Mouse (Mus musculus) forebrain, embryonic 16.5 days (tissue): Measurements from ENCODE around the gene Sorl1. TPM values are rescaled to one million over a fixed set of nuclear protein-coding genes. Genes with fewer than 3 reads are reported as not detected.

Experiments
- ATAC-seq: fragments of 200-750 bp; cut with Nextera tagmentation; 2 replicates; pipeline ENCODE4 v1.8.0; 2017; ENCODE audit warnings: mild to moderate bottlenecking, moderate library complexity
- H3K27ac ChIP-seq: fragments of 300-500 bp; sonication (generic); 2 replicates; pipeline ENCODE4 v1.5.1; 2014; ENCODE audit warnings: low read length, control low read depth
- H3K27me3 ChIP-seq: fragments of 300-500 bp; sonication (generic); replicated peaks from 2 replicates; pipeline ENCODE4 v1.6.1; 2014; ENCODE audit warnings: low read length; ENCODE audit not compliant: control insufficient read depth, insufficient read depth
- H3K36me3 ChIP-seq: fragments of 300-500 bp; sonication (generic); 2 replicates; pipeline ENCODE4 v1.6.1; 2014; ENCODE audit not compliant: control insufficient read depth, insufficient read depth
- H3K4me1 ChIP-seq: fragments of 300-500 bp; sonication (generic); replicated peaks from 2 replicates; pipeline ENCODE4 v1.6.1; 2014; ENCODE audit warnings: low read length; ENCODE audit not compliant: control insufficient read depth, insufficient read depth
- H3K4me2 ChIP-seq: fragments of 300-500 bp; sonication (generic); 2 replicates; pipeline ENCODE4 v1.6.1; 2014; ENCODE audit warnings: mild to moderate bottlenecking, low read length, control low read depth
- H3K4me3 ChIP-seq: fragments of 300-500 bp; sonication (generic); replicated peaks from 2 replicates; pipeline ENCODE4 v1.5.1; 2014; ENCODE audit warnings: mild to moderate bottlenecking, low read length, control low read depth
- H3K9ac ChIP-seq: fragments of 300-500 bp; sonication (generic); replicated peaks from 2 replicates; pipeline ENCODE4 v1.6.1; 2014; ENCODE audit warnings: low read depth, low read length, control low read depth
- H3K9me3 ChIP-seq: fragments of 300-500 bp; sonication (generic); 2 replicates; pipeline ENCODE4 v1.6.1; 2016; ENCODE audit warnings: low read length; ENCODE audit not compliant: control insufficient read depth
- WGBS: fragments of 180-500 bp; shearing (Covaris S2); extraction: QIAGEN DNeasy Blood & Tissue Kit; methylation state at CpG from one replicate; pipeline ENCODE4 v1.1.7; 2014; 5-methylcytosine and 5-hydroxymethylcytosine counted together
- polyA plus RNA-seq: library from polyadenylated mRNA; unstranded; fragments of >200 nt; fragmentation: Nextera tagmentation; extraction: Ambion mirVana; gene quantifications from 2 replicates; pipeline ENCODE4 v1.2.1, GENCODE M21; 2015

Gene Sorl1
- polyA plus RNA-seq: 14.6 and 14.7 TPM in 2 replicates

DNA sequence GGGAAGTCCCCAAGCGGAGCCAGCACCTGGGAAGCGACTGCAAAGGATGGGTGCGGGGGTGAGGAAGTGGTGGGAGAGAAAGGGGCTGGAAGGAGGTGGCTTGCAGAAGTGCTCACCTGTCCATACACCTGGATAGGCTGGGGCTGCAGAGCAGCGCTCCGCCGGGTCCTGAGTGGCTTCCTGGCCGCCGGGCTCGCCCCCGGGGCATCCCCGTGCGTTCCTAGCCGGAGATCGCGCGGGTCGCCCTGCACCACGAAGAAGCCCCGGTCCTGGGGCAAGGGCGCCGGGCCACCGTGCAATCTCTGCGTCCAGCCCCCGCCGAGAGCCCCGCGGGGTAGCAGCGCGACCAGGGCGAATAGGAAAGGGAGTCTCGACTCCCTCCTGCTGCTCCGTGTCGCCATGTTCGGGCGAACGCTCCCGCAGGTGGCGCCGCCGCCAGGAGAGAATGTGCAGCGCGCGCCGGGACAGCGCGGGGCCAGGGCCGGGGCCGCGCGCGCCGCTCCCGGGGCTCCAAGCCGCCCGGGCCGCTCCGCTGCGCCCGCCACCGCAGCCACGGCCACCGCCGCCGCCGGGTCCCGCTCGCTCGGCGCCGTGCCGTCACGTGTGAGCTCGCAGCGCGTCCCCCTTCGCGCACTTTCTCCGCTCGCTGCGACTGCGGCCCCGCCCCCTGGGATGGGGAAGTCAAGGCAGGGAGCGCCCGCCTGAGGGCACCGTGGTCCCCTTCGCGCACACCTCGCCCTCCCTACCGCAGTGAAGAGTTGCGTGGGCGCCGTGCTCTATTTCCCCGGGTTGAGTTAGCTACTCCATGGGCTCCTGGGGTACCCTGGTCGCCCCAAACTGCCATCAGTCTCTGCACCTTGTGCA is at the start of gene Sorl1:
TSS of gene Sorl1 (minus strand) at position 585 of the 864 bp plus-strand sequence.
- no peaks in the 10 kb centered on the region for H3K36me3 ChIP-seq
- H3K4me2 ChIP-seq: peak within 1 kb of the TSS; percentile 73
- under 1% methylated on average over 91 of the region's 94 CpGs for WGBS
- H3K9ac ChIP-seq: peak within 1 kb of the TSS; percentile 83
- H3K4me1 ChIP-seq: peaks cover 38% of the 10 kb centered on the region
- ATAC-seq: peak; percentile 82
- H3K27ac ChIP-seq: peak within 1 kb of the TSS; percentile 73
- H3K9me3 ChIP-seq: no peaks in the 10 kb centered on the region
- H3K27me3 ChIP-seq: no peaks in the 10 kb centered on the region
- H3K4me3 ChIP-seq: peak within 1 kb of the TSS; percentile 80

DNA sequence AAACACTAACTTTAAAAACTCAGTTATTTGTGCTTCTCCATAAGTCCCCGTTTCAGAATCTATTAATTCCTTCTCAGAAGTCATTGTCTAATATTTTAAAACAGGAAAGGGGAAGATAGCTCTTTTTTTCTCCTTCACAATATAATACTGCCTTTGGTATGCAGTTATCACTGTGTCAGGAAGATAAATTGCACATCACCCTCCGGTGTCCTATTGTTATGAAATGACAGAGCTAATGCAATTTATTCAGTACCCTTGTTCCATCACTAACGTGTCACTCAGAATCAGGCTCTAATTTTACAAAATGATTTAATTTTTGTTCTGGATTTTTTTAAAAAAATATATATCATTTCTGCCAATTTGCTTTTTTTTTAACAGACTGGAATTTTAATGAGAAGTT is 49.7 kb upstream of the Sorl1 start:
- Histone ChIP-seq H3K9ac (no peak overlapping the region), H3K27ac (no peak overlapping the region), H3K36me3 (no peaks in the 10 kb centered on the region), H3K27me3 (no peaks in the 10 kb centered on the region), H3K4me2 (no peak overlapping the region), H3K4me1 (peaks cover 14% of the 10 kb centered on the region), H3K9me3 (no peaks in the 10 kb centered on the region), H3K4me3 (no peak overlapping the region)
- ATAC-seq: peak; percentile 61; the same call in 1 of the 2 replicates
- WGBS: 64% methylated on average over 3 of the region's 3 CpGs

- no peak overlapping the region for H3K27ac ChIP-seq
- no peak for ATAC-seq
- WGBS: 94% methylated on average over 8 of the region's 8 CpGs
- H3K9me3 ChIP-seq: 0 out of 2 replicates have a peak, but pooled peaks cover 5% of the 10 kb centered on the region
- H3K27me3 ChIP-seq: no peaks in the 10 kb centered on the region
- H3K4me1 ChIP-seq: peaks cover 4% of the 10 kb centered on the region
- H3K4me3 ChIP-seq: no peak overlapping the region
- no peak overlapping the region for H3K9ac ChIP-seq
- H3K36me3 ChIP-seq: no peaks in the 10 kb centered on the region
- H3K4me2 ChIP-seq: no peak overlapping the region
These were observed 45.4 kb upstream of the Sorl1 start for GRCm38 (mm10) chr9:42169491-42169890.

DNA sequence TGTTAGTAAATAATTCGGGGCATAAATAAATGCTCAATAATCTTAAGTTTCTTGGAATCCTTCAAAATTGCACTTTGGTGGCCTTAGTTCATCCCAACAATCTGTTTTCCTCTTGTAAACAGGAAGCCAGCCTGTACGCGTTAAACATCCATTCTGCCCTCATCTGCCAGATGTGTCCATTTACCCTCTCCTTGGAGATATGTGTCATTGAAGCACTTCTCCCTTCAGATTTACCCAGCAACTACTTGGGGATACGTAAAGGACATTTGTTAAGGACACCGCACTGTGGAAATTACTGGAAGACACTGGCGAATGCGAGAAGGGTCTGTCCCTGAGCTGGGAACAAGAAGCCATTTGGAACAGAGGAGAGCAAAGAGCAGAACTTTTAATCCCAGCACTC is 44.9 kb upstream of the Sorl1 start:
- H3K4me2 ChIP-seq: no peak overlapping the region
- H3K27me3 ChIP-seq: no peaks in the 10 kb centered on the region
- ATAC-seq: no peak
- no peaks in the 10 kb centered on the region for H3K36me3 ChIP-seq
- no peak overlapping the region for H3K4me3 ChIP-seq
- no peak overlapping the region for H3K27ac ChIP-seq
- 0 out of 2 replicates have a peak, but pooled peaks cover 5% of the 10 kb centered on the region for H3K9me3 ChIP-seq
- H3K9ac ChIP-seq: no peak overlapping the region
- WGBS: 94% methylated on average over 7 of the region's 7 CpGs
- no peaks in the 10 kb centered on the region for H3K4me1 ChIP-seq

DNA sequence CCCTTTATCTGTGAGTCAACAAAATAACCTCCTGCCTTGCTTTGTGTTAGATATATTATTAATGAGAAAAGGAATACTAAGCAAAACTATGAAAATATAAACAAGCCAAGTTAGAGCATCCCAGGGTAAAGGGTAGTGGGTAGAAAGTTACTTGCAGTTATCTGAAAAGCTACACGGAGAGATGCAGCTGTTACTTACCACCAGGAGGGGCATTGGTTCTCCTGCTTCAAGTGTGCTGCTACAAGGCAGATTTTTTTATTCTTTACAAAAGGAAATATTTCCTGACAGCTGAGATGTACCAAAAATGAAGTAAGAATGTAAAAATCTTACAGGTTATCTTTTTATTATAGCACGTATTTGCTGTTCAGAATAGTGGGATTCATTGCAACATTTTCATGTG is 40.8 kb upstream of the Sorl1 start:
- ATAC-seq: no peak
- 83% methylated on average over 2 of the region's 2 CpGs for WGBS

GRCm38 (mm10) chr9:42163011-42163410 is 38.9 kb upstream of the Sorl1 start:
- 85% methylated on average over 4 of the region's 4 CpGs for WGBS
- Histone ChIP-seq H3K36me3 (no peaks in the 10 kb centered on the region), H3K9me3 (0 out of 2 replicates have a peak, but pooled peaks cover 5% of the 10 kb centered on the region)

More for the DNA sequence above, 40.8 kb upstream of the Sorl1 start:
- H3K27me3 ChIP-seq: no peaks in the 10 kb centered on the region
- no peaks in the 10 kb centered on the region for H3K36me3 ChIP-seq
- H3K4me3 ChIP-seq: no peak overlapping the region
- no peaks in the 10 kb centered on the region for H3K4me1 ChIP-seq
- 0 out of 2 replicates have a peak, but pooled peaks cover 5% of the 10 kb centered on the region for H3K9me3 ChIP-seq
- no peak overlapping the region for H3K9ac ChIP-seq
- H3K4me2 ChIP-seq: no peak overlapping the region
- H3K27ac ChIP-seq: no peak overlapping the region

GRCm38 (mm10) chr9:42159376-42159775 is 35.3 kb upstream of the Sorl1 start:
- no peak overlapping the region for H3K9ac ChIP-seq
- ATAC-seq: no peak
- H3K4me2 ChIP-seq: no peak overlapping the region
- no peaks in the 10 kb centered on the region for H3K36me3 ChIP-seq
- WGBS: 73% methylated on average over 5 of the region's 5 CpGs
- H3K27me3 ChIP-seq: no peaks in the 10 kb centered on the region
- no peaks in the 10 kb centered on the region for H3K4me1 ChIP-seq
- no peaks in the 10 kb centered on the region for H3K9me3 ChIP-seq
- H3K27ac ChIP-seq: no peak overlapping the region
- no peak overlapping the region for H3K4me3 ChIP-seq

More at GRCm38 (mm10) chr9:42163011-42163410, 38.9 kb upstream of the Sorl1 start:
- ATAC-seq: no peak
- Histone ChIP-seq H3K4me2 (no peak overlapping the region), H3K27ac (no peak overlapping the region), H3K27me3 (no peaks in the 10 kb centered on the region), H3K4me3 (no peak overlapping the region), H3K4me1 (no peaks in the 10 kb centered on the region), H3K9ac (no peak overlapping the region)

- H3K9me3 ChIP-seq: no peaks in the 10 kb centered on the region
- H3K4me2 ChIP-seq: no peak overlapping the region
- no peaks in the 10 kb centered on the region for H3K4me1 ChIP-seq
- no peak overlapping the region for H3K4me3 ChIP-seq
- WGBS: 79% methylated on average over 5 of the region's 5 CpGs
- no peaks in the 10 kb centered on the region for H3K27me3 ChIP-seq
- ATAC-seq: no peak
- no peak overlapping the region for H3K9ac ChIP-seq
- no peak overlapping the region for H3K27ac ChIP-seq
- H3K36me3 ChIP-seq: no peaks in the 10 kb centered on the region
These were observed 34.6 kb upstream of the Sorl1 start for GRCm38 (mm10) chr9:42158652-42159051.

- no peaks in the 10 kb centered on the region for H3K9me3 ChIP-seq
- no peak overlapping the region for H3K27ac ChIP-seq
- 87% methylated on average over 5 of the region's 5 CpGs for WGBS
- no peaks in the 10 kb centered on the region for H3K27me3 ChIP-seq
- H3K4me2 ChIP-seq: no peak overlapping the region
- H3K9ac ChIP-seq: no peak overlapping the region
- ATAC-seq: no peak
- H3K4me1 ChIP-seq: no peaks in the 10 kb centered on the region
- no peaks in the 10 kb centered on the region for H3K36me3 ChIP-seq
- no peak overlapping the region for H3K4me3 ChIP-seq
These were observed 33.9 kb upstream of the Sorl1 start for GRCm38 (mm10) chr9:42157981-42158380.
